Mouse (Mus musculus): Measurements from ENCODE around the gene Srsf3. TPM values are rescaled to one million over a fixed set of nuclear protein-coding genes. Genes with fewer than 3 reads are reported as not detected.
"Not testable (repeated sequence)": the region's sequence is repeated elsewhere in the genome, so short reads cannot be mapped to it uniquely, and the experiment has no call there.

The Srsf3 gene
- polyA plus RNA-seq, 1 experiment = 69.4 TPM

DNA sequence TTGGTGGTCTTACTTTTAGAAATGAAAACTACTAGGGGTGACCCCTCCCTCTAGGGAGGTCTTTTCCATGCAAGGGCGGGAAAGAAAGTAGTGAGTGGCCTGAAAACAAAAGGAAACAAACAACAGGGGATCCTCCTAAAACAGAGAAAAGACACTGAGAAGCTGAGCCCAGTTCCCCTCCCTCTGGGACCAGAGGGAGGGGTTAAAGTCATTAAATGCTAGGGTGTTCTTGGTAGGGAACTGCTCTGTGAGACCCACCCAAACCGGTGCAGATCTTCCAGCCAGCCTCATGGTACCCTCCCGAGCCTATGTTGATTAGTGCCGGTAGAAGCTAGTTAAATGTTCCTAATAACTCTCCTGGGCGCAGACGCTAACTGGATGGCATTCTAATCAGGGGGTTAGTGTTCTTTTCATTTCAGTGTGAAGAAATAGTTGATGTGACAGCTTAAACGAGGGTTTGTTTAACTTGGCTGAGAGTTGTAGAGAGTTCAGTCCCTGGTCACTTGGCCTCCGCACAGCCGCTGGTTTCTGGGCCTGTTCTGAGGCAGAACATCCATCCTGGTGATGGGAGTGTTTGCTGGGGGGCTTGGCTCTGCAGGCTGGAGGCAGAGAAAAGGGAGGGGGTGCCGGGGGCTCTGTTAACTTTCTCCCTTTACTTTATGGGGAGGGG, 7.4 kb upstream of the Srsf3 start:
- Histone ChIP-seq H3K27ac (ENCODE audit: insufficient read depth, low read depth, low read length) (no peak overlapping the region), H3K4me3 (ENCODE audit: low read depth, low read length) (no peak overlapping the region), H3K27me3 (ENCODE audit: control insufficient read depth, insufficient read depth, low read length) (no peaks in the 10 kb centered on the region), H3K36me3 (ENCODE audit: control insufficient read depth, insufficient read depth, low read length) (no peaks in the 10 kb centered on the region), H3K4me1 (ENCODE audit: control insufficient read depth, insufficient read depth, insufficient read length, low read length) (no peaks in the 10 kb centered on the region)
- WGBS = 59% methylated on average over 10 of the region's 10 CpGs
- no peak for TF ChIP-seq POLR2A (IDR thresholded peaks at IDR 0.05; ENCODE audit: low read depth, low read length)
- no peak for TF ChIP-seq CTCF (IDR thresholded peaks at IDR 0.05; ENCODE audit: extremely low read depth, insufficient read length, insufficient replicate concordance, low read depth, low read length)

GRCm38 (mm10) chr17:29026652-29027356, 5.6 kb upstream of the Srsf3 start:
- Histone ChIP-seq H3K27ac (ENCODE audit: insufficient read depth, low read depth, low read length) (no peak overlapping the region), H3K4me1 (ENCODE audit: control insufficient read depth, insufficient read depth, insufficient read length, low read length) (no peaks in the 10 kb centered on the region), H3K4me3 (ENCODE audit: low read depth, low read length) (no peak overlapping the region), H3K36me3 (ENCODE audit: control insufficient read depth, insufficient read depth, low read length) (no peaks in the 10 kb centered on the region), H3K27me3 (ENCODE audit: control insufficient read depth, insufficient read depth, low read length) (no peaks in the 10 kb centered on the region)
- 90% methylated on average over 5 of the region's 5 CpGs for WGBS
- TF ChIP-seq CTCF (IDR thresholded peaks at IDR 0.05; ENCODE audit: extremely low read depth, insufficient read length, insufficient replicate concordance, low read depth, low read length) = no peak
- no peak for TF ChIP-seq POLR2A (IDR thresholded peaks at IDR 0.05; ENCODE audit: low read depth, low read length)

DNA sequence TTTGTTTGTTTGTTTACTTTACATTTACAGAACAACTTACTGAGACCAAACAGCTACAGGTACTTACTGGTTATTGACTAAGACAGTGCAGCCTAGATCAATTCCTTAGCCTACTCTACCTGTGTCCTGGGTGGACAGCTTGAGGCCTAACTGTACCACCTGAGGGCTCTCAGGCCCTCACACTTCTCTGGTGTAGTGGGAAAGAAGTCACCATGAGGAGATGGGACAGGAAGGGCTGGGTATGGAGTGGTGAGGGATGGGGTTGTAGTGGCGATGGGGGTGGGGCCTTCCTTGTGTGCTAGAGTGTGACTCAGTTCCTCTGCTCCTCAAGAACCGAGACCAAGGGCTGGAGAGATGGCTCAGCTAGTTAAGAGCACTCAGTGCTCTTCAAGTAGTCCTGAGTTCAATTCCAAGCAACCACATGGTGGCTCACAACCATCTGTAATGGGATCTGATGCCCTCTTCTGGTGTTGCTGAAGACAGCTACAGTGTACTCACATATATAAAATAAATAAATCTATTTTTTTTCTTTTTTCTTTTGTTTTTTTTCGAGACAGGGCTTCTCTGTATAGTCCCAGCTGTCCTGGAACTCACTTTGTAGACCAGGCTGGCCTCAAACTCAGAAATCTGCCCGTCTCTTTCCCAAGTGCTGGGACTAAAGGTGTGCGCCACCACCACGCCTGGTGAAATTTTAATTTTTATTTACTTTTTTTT, 1.9 kb upstream of the Srsf3 start:
- H3K4me3 ChIP-seq (ENCODE audit: low read depth, low read length) = no peak overlapping the region
- WGBS = 81% methylated on average over 6 of the region's 6 CpGs

DNA sequence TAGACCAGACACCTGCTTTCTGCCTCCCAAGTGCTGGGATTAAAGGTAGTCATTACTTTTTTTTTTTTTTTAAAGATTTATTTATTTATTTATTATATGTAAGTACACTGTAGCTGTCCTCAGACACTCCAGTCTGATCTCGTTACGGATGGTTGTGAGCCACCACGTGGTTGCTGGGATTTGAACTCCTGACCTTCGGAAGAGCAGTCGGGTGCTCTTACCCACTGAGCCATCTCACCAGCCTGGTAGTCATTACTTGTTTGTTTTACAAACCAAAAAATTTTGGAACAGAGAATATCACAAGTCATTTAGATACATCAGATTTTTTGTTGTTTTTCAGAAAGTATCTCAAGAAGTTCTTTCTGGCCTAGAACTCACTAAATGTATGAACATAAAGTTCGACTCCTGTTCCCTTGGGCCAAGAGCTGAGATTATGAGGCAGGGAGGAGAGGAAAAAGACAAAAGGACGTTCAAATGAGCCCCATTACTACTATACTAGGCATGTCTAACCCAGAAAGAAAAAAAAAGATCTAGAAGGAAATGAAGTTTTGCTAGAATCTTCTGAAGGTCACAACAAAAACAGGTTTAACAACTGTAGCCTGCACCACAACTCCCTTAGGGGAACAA, 1.2 kb upstream of the Srsf3 start:
- H3K4me1 ChIP-seq (ENCODE audit: control insufficient read depth, insufficient read depth, insufficient read length, low read length); H3K36me3 ChIP-seq (ENCODE audit: control insufficient read depth, insufficient read depth, low read length); H3K4me3 ChIP-seq (ENCODE audit: low read depth, low read length); H3K27me3 ChIP-seq (ENCODE audit: control insufficient read depth, insufficient read depth, low read length): not testable (repeated sequence)
- H3K27ac ChIP-seq (ENCODE audit: insufficient read depth, low read depth, low read length) = peak overlapping the region; percentile 97
- WGBS = 46% methylated on average over 7 of the region's 7 CpGs

More for the DNA sequence above, 1.9 kb upstream of the Srsf3 start:
- TF ChIP-seq CTCF (IDR thresholded peaks at IDR 0.05; ENCODE audit: extremely low read depth, insufficient read length, insufficient replicate concordance, low read depth, low read length) (no peak), POLR2A (IDR thresholded peaks at IDR 0.05; ENCODE audit: low read depth, low read length) (no peak)
- H3K36me3 ChIP-seq (ENCODE audit: control insufficient read depth, insufficient read depth, low read length) = peaks cover 2% of the 10 kb centered on the region; the same call in 1 of the 2 replicates
- no peaks in the 10 kb centered on the region for H3K27me3 ChIP-seq (ENCODE audit: control insufficient read depth, insufficient read depth, low read length)
- no peaks in the 10 kb centered on the region for H3K4me1 ChIP-seq (ENCODE audit: control insufficient read depth, insufficient read depth, insufficient read length, low read length)
- no peak overlapping the region for H3K27ac ChIP-seq (ENCODE audit: insufficient read depth, low read depth, low read length)

DNA sequence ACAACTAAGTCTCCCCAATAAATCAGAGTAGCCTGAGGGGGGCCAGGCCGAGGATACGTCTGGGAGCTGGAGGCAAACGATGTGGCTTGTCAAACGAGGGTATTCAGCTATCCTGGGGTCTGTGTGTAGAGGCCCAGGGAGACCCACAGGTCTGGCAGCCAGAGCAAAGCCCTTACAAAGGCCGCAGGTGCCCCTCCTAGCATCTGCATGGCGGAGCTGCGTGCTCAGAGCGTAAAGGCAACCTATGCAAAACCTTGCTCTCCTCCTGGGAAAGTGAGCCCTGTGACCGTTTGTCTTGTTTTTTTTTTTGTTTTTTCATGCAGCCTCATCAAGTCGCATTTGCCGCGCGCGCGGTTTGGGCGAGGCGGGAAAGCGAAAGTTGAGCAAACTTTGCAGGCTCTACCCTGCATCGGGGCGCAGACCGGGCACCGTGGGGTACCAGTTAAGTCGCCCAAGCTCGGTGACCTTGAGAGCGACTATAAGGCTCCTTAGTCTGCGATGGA, 606 bp upstream of the Srsf3 start:
- WGBS = under 1% methylated on average over 26 of the region's 26 CpGs
- no peak for TF ChIP-seq CTCF (IDR thresholded peaks at IDR 0.05; ENCODE audit: extremely low read depth, insufficient read length, insufficient replicate concordance, low read depth, low read length)
- no peak for TF ChIP-seq POLR2A (IDR thresholded peaks at IDR 0.05; ENCODE audit: low read depth, low read length)
- Histone ChIP-seq H3K27me3 (ENCODE audit: control insufficient read depth, insufficient read depth, low read length) (no peaks in the 10 kb centered on the region), H3K27ac (ENCODE audit: insufficient read depth, low read depth, low read length) (peak overlapping the region; percentile 97), H3K4me3 (ENCODE audit: low read depth, low read length) (peak overlapping the region; percentile 94), H3K4me1 (ENCODE audit: control insufficient read depth, insufficient read depth, insufficient read length, low read length) (no peaks in the 10 kb centered on the region), H3K36me3 (ENCODE audit: control insufficient read depth, insufficient read depth, low read length) (peaks cover 8% of the 10 kb centered on the region)

- peaks cover 23% of the 10 kb centered on the region for H3K36me3 ChIP-seq (ENCODE audit: control insufficient read depth, insufficient read depth, low read length)
- H3K27me3 ChIP-seq (ENCODE audit: control insufficient read depth, insufficient read depth, low read length) = no peaks in the 10 kb centered on the region
- no peaks in the 10 kb centered on the region for H3K4me1 ChIP-seq (ENCODE audit: control insufficient read depth, insufficient read depth, insufficient read length, low read length)
- WGBS = 0% methylated on average over 6 of the region's 6 CpGs
- H3K4me3 ChIP-seq (ENCODE audit: low read depth, low read length) = peak overlapping the region; percentile 94
- no peak for TF ChIP-seq CTCF (IDR thresholded peaks at IDR 0.05; ENCODE audit: extremely low read depth, insufficient read length, insufficient replicate concordance, low read depth, low read length)
- TF ChIP-seq POLR2A (IDR thresholded peaks at IDR 0.05; ENCODE audit: low read depth, low read length) = no peak
- H3K27ac ChIP-seq (ENCODE audit: insufficient read depth, low read depth, low read length) = peak overlapping the region; percentile 8
These were observed 1.2 kb downstream of the Srsf3 start for GRCm38 (mm10) chr17:29033569-29034061.
